Mouse (Mus musculus) hematopoietic stem cell, adult 5-6 weeks (primary cell): ENCODE measurements around the gene Tuba1a. TPM values are rescaled to one million over a fixed set of nuclear protein-coding genes. Genes with fewer than 3 reads are reported as not detected.

Experiments used
- ATAC-seq, 2 experiments: fragments of 125-278 bp in 1 of 2; replicated peaks in 1 of 2; 2 replicates each; pipeline ENCODE4 v1.8.0; 2016 to 2017; ENCODE audit warnings: inconsistent platforms in 2 of 2, mild to moderate bottlenecking in 2 of 2, moderate number of reproducible peaks in 2 of 2, low read depth in 1 of 2, moderate TSS enrichment in 1 of 2; ENCODE audit not compliant: low FRiP score in 2 of 2, poor library complexity in 2 of 2, severe bottlenecking in 2 of 2, insufficient read depth in 1 of 2, low TSS enrichment in 1 of 2
- total RNA-seq: library from RNA; stranded (forward); fragments of 172-1452, 232-1000 nt; gene quantifications from 2 replicates; pipeline ENCODE4 v1.2.3, GENCODE M21; 2017

Tuba1a gene
- total RNA-seq, 1 experiment from 2014 or later = 40.0 TPM

GRCm38 (mm10) chr15:98916016-98916415, 37.5 kb downstream of the Tuba1a start:
- no peak for ATAC-seq

- ATAC-seq = no peak
Measured at GRCm38 (mm10) chr15:98914903-98915302, 38.6 kb downstream of the Tuba1a start.

- ATAC-seq = peak in 1 of 2 experiments; percentile 42; a peak in 1 of 4 replicates
Measured at GRCm38 (mm10) chr15:98904692-98905091, 48.8 kb downstream of the Tuba1a start.

GRCm38 (mm10) chr15:98902600-98902999, 50.9 kb downstream of the Tuba1a start:
- no peak for ATAC-seq

- no peak for ATAC-seq
Measured at GRCm38 (mm10) chr15:98901530-98901929, 52.0 kb downstream of the Tuba1a start.

Other genes starting within 250 kb of the Tuba1a start
- gene Ccdc65, start 245.5 kb downstream of the Tuba1a start, total RNA-seq = 0.19 TPM in 1 of 2 replicates, not detected in the other
- gene Fkbp11, start 225.5 kb downstream of the Tuba1a start, total RNA-seq = 5.9 and 11.3 TPM in 2 replicates
- 36.0 and 38.6 TPM in 2 replicates for gene Arf3, start 190.5 kb downstream of the Tuba1a start, total RNA-seq
- 1.4 and 1.8 TPM in 2 replicates for gene Wnt10b, start 175.6 kb downstream of the Tuba1a start, total RNA-seq
- gene Wnt1, start 163.8 kb downstream of the Tuba1a start, total RNA-seq = not detected in 2 replicates
- 0.15 and 0.63 TPM in 2 replicates for gene Ddn, start 144.2 kb downstream of the Tuba1a start, total RNA-seq
- gene Prkag1, start 122.2 kb downstream of the Tuba1a start, total RNA-seq = 70.7 and 115 TPM in 2 replicates
- gene Kmt2d, start 82.5 kb downstream of the Tuba1a start, total RNA-seq = 33.0 and 45.0 TPM in 2 replicates
- gene Rhebl1, start 59.2 kb downstream of the Tuba1a start, total RNA-seq = 6.2 and 14.7 TPM in 2 replicates
- 0.13 TPM in 1 of 2 replicates, not detected in the other for gene Dhh, start 55.2 kb downstream of the Tuba1a start, total RNA-seq
- 8.7 and 21.2 TPM in 2 replicates for gene Lmbr1l, start 35.5 kb downstream of the Tuba1a start, total RNA-seq
- gene Tuba1b, start 19.1 kb downstream of the Tuba1a start, total RNA-seq = 672 and 707 TPM in 2 replicates
- 12.9 TPM in 1 of 2 replicates, not detected in the other for gene Gm49450, start 152 bp downstream of the Tuba1a start, total RNA-seq
- gene Tuba1c, start 76.2 kb upstream of the Tuba1a start, total RNA-seq = 58.2 and 65.1 TPM in 2 replicates
- not detected in 2 replicates for gene Prph, start 101.5 kb upstream of the Tuba1a start, total RNA-seq
- 13.4 and 15.9 TPM in 2 replicates for gene Troap, start 120.9 kb upstream of the Tuba1a start, total RNA-seq
- not detected in 2 replicates for gene C1ql4, start 134.1 kb upstream of the Tuba1a start, total RNA-seq
- not detected in 2 replicates for gene Dnajc22, start 139.5 kb upstream of the Tuba1a start, total RNA-seq
- gene Spats2, start 172.2 kb upstream of the Tuba1a start, total RNA-seq = 0.25 TPM in 1 of 2 replicates, not detected in the other